ENCODE assay signal across 17 mouse cellular contexts in the genomic region with DNA sequence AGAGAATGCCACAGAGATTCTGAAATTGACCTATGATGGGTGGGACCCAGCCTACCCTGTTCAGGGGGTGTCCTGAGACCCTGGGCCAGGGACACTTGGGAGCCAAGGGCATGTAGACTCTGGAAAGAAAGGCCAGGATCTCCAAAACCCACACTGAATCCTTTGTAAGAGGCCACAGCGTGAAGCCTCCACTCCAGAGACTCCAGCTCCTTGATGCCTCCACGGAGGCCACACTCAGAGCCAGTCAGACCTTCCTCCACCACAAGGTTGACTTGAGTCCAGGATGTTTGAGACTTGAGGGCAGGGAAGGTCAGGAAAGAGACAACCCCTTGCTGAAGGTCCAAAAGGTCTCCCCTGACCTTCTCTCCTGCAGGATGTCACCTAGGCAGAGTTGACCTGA. TPM values are rescaled to one million over a fixed set of nuclear protein-coding genes. Genes with fewer than 3 reads are reported as not detected.
DNase-seq lines count a peak whose midpoint lies in the region; ATAC-seq and TF ChIP-seq lines count a peak whose summit lies in the region.
"Had no signal": no experiment of that assay in that cellular context is flagged by ENCODE, and none has a peak within 500 bp of the region (broad histone marks: within the 10 kb centered on the region; RNA-seq: fewer than 3 reads in every experiment).

No protein-coding gene starts in this region.

- H3K9ac ChIP-seq in intestine, embryonic 14.5 days (ENCODE audit: low read length), result no peak overlapping the region
- H3K9ac ChIP-seq in intestine, postnatal 0 days (ENCODE audit: low read depth, low read length), result no peak overlapping the region
- H3K9ac ChIP-seq in neural tube, embryonic 11.5 days (ENCODE audit: low read length), result no peak overlapping the region

- no peaks in the 10 kb centered on the region for H3K27me3 ChIP-seq in intestine, embryonic 14.5 days (replicated peaks; ENCODE audit: control insufficient read depth, insufficient read depth, low read length)
- no peaks in the 10 kb centered on the region for H3K27me3 ChIP-seq in intestine, postnatal 0 days (replicated peaks; ENCODE audit: control insufficient read depth, insufficient read depth, low read length)
- H3K27me3 ChIP-seq in neural tube, embryonic 11.5 days (ENCODE audit: control insufficient read depth, insufficient read depth, low read length), result no peaks in the 10 kb centered on the region
- no peaks in the 10 kb centered on the region for H3K27me3 ChIP-seq in small intestine, adult 2 months (ENCODE audit: control insufficient read depth, insufficient read depth, low read length)
- H3K27me3 ChIP-seq: stomach, embryonic 15.5 days had no signal

- DNase-seq in adrenal gland, adult 2 months, result peak; percentile 1
- DNase-seq in adrenal gland, postnatal 14 days, result no peak
- DNase-seq in intestine, embryonic 14.5 days (ENCODE audit: low spot score), result peak; percentile 51
- DNase-seq in neural tube, embryonic 11.5 days (ENCODE audit: low spot score), result no peak
- DNase-seq in neural tube, embryonic 10.5 days (ENCODE audit: extremely low spot score, low spot score), result no peak
- DNase-seq in urinary bladder, adult 18-20 months (ENCODE audit: low spot score in 2 of 2), result no peak
- DNase-seq: adrenal gland, postnatal 10 days; heart, postnatal 36 days; kidney, adult 9 months; lung, adult 2 months had no signal

- no peak for ATAC-seq in intestine, embryonic 14.5 days (replicated peaks; ENCODE audit: low FRiP score, low TSS enrichment, low read depth)
- no peak for ATAC-seq in intestine, postnatal 0 days
- ATAC-seq in neural tube, embryonic 11.5 days (ENCODE audit: insufficient read depth, low FRiP score, low TSS enrichment), result peak; percentile 18; the same call in 1 of the 2 replicates

- no peak overlapping the region for H3K4me2 ChIP-seq in intestine, embryonic 14.5 days (ENCODE audit: low read length)
- H3K4me2 ChIP-seq in intestine, postnatal 0 days (replicated peaks; ENCODE audit: low read depth), result no peak overlapping the region; the same call in 1 of the 2 replicates
- H3K4me2 ChIP-seq in neural tube, embryonic 11.5 days (ENCODE audit: low read depth), result no peak overlapping the region

- no peak overlapping the region for H3K27ac ChIP-seq in intestine, embryonic 14.5 days (ENCODE audit: low read depth)
- no peak overlapping the region for H3K27ac ChIP-seq in intestine, postnatal 0 days (ENCODE audit: low read depth, low read length)
- no peak overlapping the region for H3K27ac ChIP-seq in neural tube, embryonic 11.5 days (ENCODE audit: low read depth, low read length)
- peak overlapping the region; percentile 83 for H3K27ac ChIP-seq in small intestine, adult 2 months (ENCODE audit: insufficient read depth, low read depth, low read length)
- H3K27ac ChIP-seq: stomach, embryonic 15.5 days had no signal

- TF ChIP-seq CTCF in intestine, postnatal 0 days (IDR thresholded peaks at IDR 0.05; ENCODE audit: low read depth), result no peak
- TF ChIP-seq CTCF in small intestine, adult 2 months (IDR thresholded peaks at IDR 0.05; ENCODE audit: extremely low read depth, insufficient read length, insufficient replicate concordance, low read depth, low read length), result no peak

- peaks cover 7% of the 10 kb centered on the region; the same call in 1 of the 2 replicates for H3K4me1 ChIP-seq in intestine, embryonic 14.5 days (replicated peaks; ENCODE audit: control insufficient read depth, insufficient read depth, low read length)
- H3K4me1 ChIP-seq in intestine, postnatal 0 days (replicated peaks; ENCODE audit: control insufficient read depth, insufficient read depth, low read length), result no peaks in the 10 kb centered on the region
- no peaks in the 10 kb centered on the region; the same call in 1 of the 2 replicates for H3K4me1 ChIP-seq in neural tube, embryonic 11.5 days (ENCODE audit: control insufficient read depth, insufficient read depth, low read length)
- H3K4me1 ChIP-seq in small intestine, adult 2 months (ENCODE audit: control insufficient read depth, insufficient read depth, insufficient read length, low read length), result peaks cover 26% of the 10 kb centered on the region

- WGBS in intestine, embryonic 14.5 days, result 83% methylated on average over 2 of the region's 2 CpGs
- WGBS in intestine, postnatal 0 days, result 85% methylated on average over 2 of the region's 2 CpGs
- WGBS in neural tube, embryonic 11.5 days, result 82% methylated on average over 2 of the region's 2 CpGs
- WGBS in small intestine, adult 2 months, result 88% methylated on average over 2 of the region's 2 CpGs

- no peak for TF ChIP-seq POLR2A in small intestine, adult 2 months (IDR thresholded peaks at IDR 0.05; ENCODE audit: low read depth, low read length)

- no peaks in the 10 kb centered on the region for H3K9me3 ChIP-seq in intestine, embryonic 14.5 days (ENCODE audit: control insufficient read depth, low read length)
- no peaks in the 10 kb centered on the region for H3K9me3 ChIP-seq in intestine, postnatal 0 days (ENCODE audit: control insufficient read depth)
- no peaks in the 10 kb centered on the region for H3K9me3 ChIP-seq in neural tube, embryonic 11.5 days (ENCODE audit: control insufficient read depth, low read length)
- H3K9me3 ChIP-seq: megakaryocyte, embryonic 14.5 days; stomach, embryonic 15.5 days had no signal

- peaks cover 22% of the 10 kb centered on the region for H3K36me3 ChIP-seq in intestine, embryonic 14.5 days (ENCODE audit: control insufficient read depth, insufficient read depth, low read length)
- H3K36me3 ChIP-seq in intestine, postnatal 0 days (ENCODE audit: control insufficient read depth, insufficient read depth), result peaks cover 17% of the 10 kb centered on the region
- H3K36me3 ChIP-seq in neural tube, embryonic 11.5 days (ENCODE audit: control insufficient read depth, insufficient read depth, low read length), result 0 out of 2 replicates have a peak, but pooled peaks cover 2% of the 10 kb centered on the region
- H3K36me3 ChIP-seq in small intestine, adult 2 months (ENCODE audit: control insufficient read depth, insufficient read depth, low read length), result peaks cover 14% of the 10 kb centered on the region

- no peak overlapping the region for H3K4me3 ChIP-seq in intestine, embryonic 14.5 days (ENCODE audit: low read depth, low read length)
- H3K4me3 ChIP-seq in intestine, postnatal 0 days (ENCODE audit: low read depth, low read length), result no peak overlapping the region
- H3K4me3 ChIP-seq in neural tube, embryonic 11.5 days (ENCODE audit: low read depth, low read length), result no peak overlapping the region
- no peak overlapping the region for H3K4me3 ChIP-seq in small intestine, adult 2 months (ENCODE audit: low read depth, low read length)

RNA-seq across cellular contexts. Expression of a gene that starts 0.8 kb away (rescaled TPM):
- total RNA-seq in adrenal gland, adult 2 months (2021), result 10 to 100 TPM; 30.3 to 34.7 TPM
- 33.5 and 44.3 TPM in 2 replicates for polyA plus RNA-seq in adrenal gland, adult 2 months (2012; rRNA removed)
- total RNA-seq in adrenal gland, postnatal 14 days (2021), result 16.6 and 19.3 TPM in 2 replicates
- 91.9 and 92.2 TPM in 2 replicates for polyA plus RNA-seq in intestine, embryonic 14.5 days (2014; fragmentation: Nextera tagmentation; extraction: Ambion mirVana)
- 141 TPM in 2 replicates for polyA plus RNA-seq in intestine, postnatal 0 days (2015; fragmentation: Nextera tagmentation; extraction: Ambion mirVana)
- polyA plus RNA-seq in neural tube, embryonic 11.5 days (2014; fragmentation: Nextera tagmentation; extraction: Ambion mirVana), result 21.2 and 23.2 TPM in 2 replicates
- polyA plus RNA-seq in small intestine, adult 2 months (2012; rRNA removed), result 216 and 451 TPM in 2 replicates

RNA-seq across cellular contexts. Expression of a gene that starts 20.6 kb away (rescaled TPM):
- 10 to 100 TPM; 26.7 to 30.9 TPM for total RNA-seq in adrenal gland, adult 2 months (2021)
- polyA plus RNA-seq in adrenal gland, adult 2 months (2012; rRNA removed), result 150 and 154 TPM in 2 replicates
- total RNA-seq in adrenal gland, postnatal 14 days (2021), result 29.1 and 40.7 TPM in 2 replicates
- polyA plus RNA-seq in intestine, embryonic 14.5 days (2014; fragmentation: Nextera tagmentation; extraction: Ambion mirVana), result 47.9 and 48.0 TPM in 2 replicates
- 15.6 and 16.2 TPM in 2 replicates for polyA plus RNA-seq in intestine, postnatal 0 days (2015; fragmentation: Nextera tagmentation; extraction: Ambion mirVana)
- polyA plus RNA-seq in neural tube, embryonic 11.5 days (2014; fragmentation: Nextera tagmentation; extraction: Ambion mirVana), result 50.8 and 58.2 TPM in 2 replicates
- 61.5 and 89.9 TPM in 2 replicates for polyA plus RNA-seq in small intestine, adult 2 months (2012; rRNA removed)

RNA-seq across cellular contexts. Expression of a gene that starts 52.7 kb away (rescaled TPM):
- not detected for total RNA-seq in adrenal gland, adult 2 months (2021)
- not detected in 2 replicates for polyA plus RNA-seq in adrenal gland, adult 2 months (2012; rRNA removed)
- total RNA-seq in adrenal gland, postnatal 14 days (2021), result not detected in 2 replicates
- not detected in 2 replicates for polyA plus RNA-seq in intestine, embryonic 14.5 days (2014; fragmentation: Nextera tagmentation; extraction: Ambion mirVana)
- not detected in 2 replicates for polyA plus RNA-seq in intestine, postnatal 0 days (2015; fragmentation: Nextera tagmentation; extraction: Ambion mirVana)
- polyA plus RNA-seq in neural tube, embryonic 11.5 days (2014; fragmentation: Nextera tagmentation; extraction: Ambion mirVana), result not detected in 2 replicates
- not detected in 2 replicates for polyA plus RNA-seq in small intestine, adult 2 months (2012; rRNA removed)
- total RNA-seq: adrenal gland, postnatal 10 days; granulocyte monocyte progenitor cell, adult 5-6 weeks; heart, postnatal 36 days; left cerebral cortex, postnatal 25 days had no signal
- polyA plus RNA-seq: lung, adult 2 months; neural tube, embryonic 14.5 days; stomach, embryonic 15.5 days had no signal

Comparison
In these comparisons a context has a peak if more than half of its experiments do, and no peak if none do; other contexts are left out.
1. DNase-seq: peak in adrenal gland, adult 2 months (single experiment) and intestine, embryonic 14.5 days (single experiment); none in adrenal gland, postnatal 14 days (single experiment), neural tube, embryonic 11.5 days (single experiment), neural tube, embryonic 10.5 days (single experiment) and urinary bladder, adult 18-20 months (0 of 2).